Mouse (Mus musculus): ENCODE measurements around the gene Scimp. TPM values are rescaled to one million over a fixed set of nuclear protein-coding genes. Genes with fewer than 3 reads are reported as not detected.

Gene Scimp
- polyA plus RNA-seq, 1 experiment from 2014 or later, result 1.0 TPM

DNA sequence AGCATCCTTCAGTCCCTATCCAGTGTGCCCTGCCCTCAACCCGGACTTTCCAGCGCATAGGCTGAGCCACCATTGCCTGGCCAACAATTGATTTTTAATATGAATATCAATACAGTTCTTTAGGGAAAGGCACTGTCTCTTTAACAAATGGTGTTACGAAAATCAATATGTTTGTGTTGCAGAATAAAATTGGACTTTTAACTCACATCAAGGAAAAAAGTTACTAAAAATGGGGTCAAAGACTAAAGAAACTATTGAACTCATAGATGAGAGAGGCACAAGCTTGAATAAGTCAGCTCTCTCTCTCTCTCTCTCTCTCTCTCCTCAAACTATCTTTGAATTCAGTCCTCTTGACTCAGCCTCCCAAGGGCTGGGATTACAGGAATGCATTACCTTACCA is 24.6 kb upstream of the Scimp start:
- H3K4me2 ChIP-seq (ENCODE audit: low read depth, low read length), result no peak overlapping the region
- no peaks in the 10 kb centered on the region for H3K27me3 ChIP-seq (ENCODE audit: control insufficient read depth, insufficient read depth, low read depth, low read length)
- no peak overlapping the region for H3K27ac ChIP-seq (ENCODE audit: low read length)
- 70% methylated on average over 3 of the region's 3 CpGs for WGBS (ENCODE audit: insufficient replicate concordance)
- no peaks in the 10 kb centered on the region; the same call in none of the 2 replicates for H3K4me1 ChIP-seq (ENCODE audit: control insufficient read depth, low read depth, low read length)
- H3K9ac ChIP-seq (ENCODE audit: low read depth, low read length), result no peak overlapping the region
- ATAC-seq (ENCODE audit: low read depth), result no peak
- H3K36me3 ChIP-seq (ENCODE audit: control insufficient read depth, insufficient read depth), result no peaks in the 10 kb centered on the region
- H3K4me3 ChIP-seq (ENCODE audit: low read depth, low read length), result no peak overlapping the region
- H3K9me3 ChIP-seq (replicated peaks; ENCODE audit: control insufficient read depth, low read length), result no peaks in the 10 kb centered on the region

DNA sequence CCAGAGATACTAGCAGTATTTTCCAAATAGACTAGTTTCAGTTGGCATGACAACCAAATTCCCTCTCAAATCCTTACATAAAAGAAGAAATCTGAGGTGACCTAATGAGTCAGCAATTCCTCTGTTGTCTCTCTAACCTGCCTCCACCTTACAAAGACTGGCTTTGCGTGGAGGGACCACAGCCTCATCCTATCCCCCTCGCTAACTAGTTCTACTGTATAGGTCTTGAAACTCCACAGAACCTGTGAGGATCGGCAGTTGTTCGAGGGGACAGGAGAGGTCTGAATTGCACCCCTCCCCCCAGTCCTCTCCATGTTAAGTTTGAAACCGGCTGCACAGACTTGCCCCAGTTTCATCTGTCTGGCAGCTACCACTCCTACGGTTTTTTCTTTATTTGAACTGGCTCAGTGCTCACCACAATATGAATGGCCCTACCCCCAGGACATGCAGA is 23.0 kb upstream of the Scimp start:
- no peak overlapping the region for H3K27ac ChIP-seq (ENCODE audit: low read length)
- H3K9ac ChIP-seq (ENCODE audit: low read depth, low read length), result no peak overlapping the region
- 55% methylated on average over 6 of the region's 6 CpGs for WGBS (ENCODE audit: insufficient replicate concordance)
- no peaks in the 10 kb centered on the region; the same call in none of the 2 replicates for H3K4me1 ChIP-seq (ENCODE audit: control insufficient read depth, low read depth, low read length)
- H3K36me3 ChIP-seq (ENCODE audit: control insufficient read depth, insufficient read depth), result no peaks in the 10 kb centered on the region
- no peak overlapping the region for H3K4me2 ChIP-seq (ENCODE audit: low read depth, low read length)
- no peak overlapping the region for H3K4me3 ChIP-seq (ENCODE audit: low read depth, low read length)
- ATAC-seq (ENCODE audit: low read depth), result peak; percentile 43; the same call in 1 of the 2 replicates
- no peaks in the 10 kb centered on the region for H3K9me3 ChIP-seq (replicated peaks; ENCODE audit: control insufficient read depth, low read length)
- H3K27me3 ChIP-seq (ENCODE audit: control insufficient read depth, insufficient read depth, low read depth, low read length), result no peaks in the 10 kb centered on the region

DNA sequence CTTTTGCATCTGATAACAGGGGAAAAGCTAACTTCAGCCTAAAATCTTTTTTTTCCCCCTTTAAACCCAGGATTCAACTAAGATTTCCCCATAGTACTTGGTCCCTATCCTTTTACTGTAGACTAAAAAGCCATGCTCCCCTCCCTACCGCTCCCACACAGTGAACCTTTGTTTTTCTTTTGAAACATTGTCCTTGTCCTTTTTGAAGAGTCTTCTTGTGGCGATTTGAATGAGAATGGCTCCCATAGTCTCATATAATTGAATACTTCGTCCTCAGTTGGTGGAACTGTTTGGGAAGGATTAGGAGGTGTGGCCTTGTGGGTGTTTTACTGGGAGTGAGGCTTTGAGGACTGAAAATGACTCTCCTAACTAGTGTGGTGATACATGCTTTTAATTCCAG is 21.4 kb upstream of the Scimp start:
- no peaks in the 10 kb centered on the region for H3K27me3 ChIP-seq (ENCODE audit: control insufficient read depth, insufficient read depth, low read depth, low read length)
- no peak overlapping the region for H3K27ac ChIP-seq (ENCODE audit: low read length)
- H3K9me3 ChIP-seq (replicated peaks; ENCODE audit: control insufficient read depth, low read length), result no peaks in the 10 kb centered on the region
- H3K9ac ChIP-seq (ENCODE audit: low read depth, low read length), result no peak overlapping the region
- H3K4me3 ChIP-seq (ENCODE audit: low read depth, low read length), result no peak overlapping the region
- no peak for ATAC-seq (ENCODE audit: low read depth)
- no peaks in the 10 kb centered on the region for H3K36me3 ChIP-seq (ENCODE audit: control insufficient read depth, insufficient read depth)
- no peaks in the 10 kb centered on the region; the same call in none of the 2 replicates for H3K4me1 ChIP-seq (ENCODE audit: control insufficient read depth, low read depth, low read length)
- 60% methylated on average over 3 of the region's 3 CpGs for WGBS (ENCODE audit: insufficient replicate concordance)
- H3K4me2 ChIP-seq (ENCODE audit: low read depth, low read length), result no peak overlapping the region

DNA sequence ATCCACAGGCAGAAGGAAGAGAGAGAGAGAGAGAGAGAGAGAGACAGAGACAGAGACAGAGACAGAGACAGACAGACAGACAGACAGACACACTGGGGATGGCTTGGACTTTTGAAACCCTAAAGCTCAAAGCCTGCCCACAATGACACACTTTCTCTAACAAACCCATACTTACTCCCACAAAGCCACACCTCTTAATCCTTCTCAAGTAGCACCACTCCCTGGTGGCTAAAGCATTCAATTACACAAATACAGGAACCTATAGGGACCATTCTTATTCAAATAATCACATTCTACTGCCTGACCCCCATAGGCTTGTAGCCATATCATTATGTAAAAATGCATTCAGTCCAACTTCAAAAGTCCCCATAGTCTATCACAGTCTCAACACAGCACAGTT is 21.0 kb upstream of the Scimp start:
- Histone ChIP-seq H3K4me1 (ENCODE audit: control insufficient read depth, low read depth, low read length) (no peaks in the 10 kb centered on the region; the same call in none of the 2 replicates), H3K9me3 (replicated peaks; ENCODE audit: control insufficient read depth, low read length) (no peaks in the 10 kb centered on the region), H3K36me3 (ENCODE audit: control insufficient read depth, insufficient read depth) (no peaks in the 10 kb centered on the region), H3K4me3 (ENCODE audit: low read depth, low read length) (no peak overlapping the region), H3K27me3 (ENCODE audit: control insufficient read depth, insufficient read depth, low read depth, low read length) (no peaks in the 10 kb centered on the region), H3K4me2 (ENCODE audit: low read depth, low read length) (no peak overlapping the region), H3K9ac (ENCODE audit: low read depth, low read length) (no peak overlapping the region), H3K27ac (ENCODE audit: low read length) (no peak overlapping the region)
- ATAC-seq (ENCODE audit: low read depth), result no peak

DNA sequence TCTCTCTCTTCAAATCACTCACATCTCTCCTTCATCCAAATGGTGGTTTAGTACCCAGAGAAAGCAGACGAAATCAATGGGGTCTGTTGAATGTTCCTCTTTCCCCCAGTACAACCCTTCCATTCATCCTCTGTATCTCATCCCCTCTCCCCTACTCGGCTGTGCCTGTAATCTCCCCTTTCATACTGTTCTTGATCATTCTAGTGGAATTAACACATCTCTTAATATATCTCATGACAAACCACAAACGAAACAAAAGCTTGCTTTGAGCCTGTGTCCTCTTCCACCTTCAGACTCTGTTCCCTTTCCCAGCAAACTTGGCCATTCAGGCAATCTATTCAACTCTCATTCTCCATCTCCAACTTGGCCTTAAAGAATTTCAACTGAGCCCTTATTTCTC is 18.8 kb upstream of the Scimp start:
- 40% methylated on average over 3 of the region's 3 CpGs for WGBS (ENCODE audit: insufficient replicate concordance)
- Histone ChIP-seq H3K4me3 (ENCODE audit: low read depth, low read length) (no peak overlapping the region), H3K4me1 (ENCODE audit: control insufficient read depth, low read depth, low read length) (no peaks in the 10 kb centered on the region; the same call in 1 of the 2 replicates), H3K27me3 (ENCODE audit: control insufficient read depth, insufficient read depth, low read depth, low read length) (no peaks in the 10 kb centered on the region), H3K4me2 (ENCODE audit: low read depth, low read length) (no peak overlapping the region), H3K36me3 (ENCODE audit: control insufficient read depth, insufficient read depth) (no peaks in the 10 kb centered on the region), H3K9me3 (replicated peaks; ENCODE audit: control insufficient read depth, low read length) (no peaks in the 10 kb centered on the region), H3K27ac (ENCODE audit: low read length) (no peak overlapping the region), H3K9ac (ENCODE audit: low read depth, low read length) (no peak overlapping the region)
- no peak for ATAC-seq (ENCODE audit: low read depth)

DNA sequence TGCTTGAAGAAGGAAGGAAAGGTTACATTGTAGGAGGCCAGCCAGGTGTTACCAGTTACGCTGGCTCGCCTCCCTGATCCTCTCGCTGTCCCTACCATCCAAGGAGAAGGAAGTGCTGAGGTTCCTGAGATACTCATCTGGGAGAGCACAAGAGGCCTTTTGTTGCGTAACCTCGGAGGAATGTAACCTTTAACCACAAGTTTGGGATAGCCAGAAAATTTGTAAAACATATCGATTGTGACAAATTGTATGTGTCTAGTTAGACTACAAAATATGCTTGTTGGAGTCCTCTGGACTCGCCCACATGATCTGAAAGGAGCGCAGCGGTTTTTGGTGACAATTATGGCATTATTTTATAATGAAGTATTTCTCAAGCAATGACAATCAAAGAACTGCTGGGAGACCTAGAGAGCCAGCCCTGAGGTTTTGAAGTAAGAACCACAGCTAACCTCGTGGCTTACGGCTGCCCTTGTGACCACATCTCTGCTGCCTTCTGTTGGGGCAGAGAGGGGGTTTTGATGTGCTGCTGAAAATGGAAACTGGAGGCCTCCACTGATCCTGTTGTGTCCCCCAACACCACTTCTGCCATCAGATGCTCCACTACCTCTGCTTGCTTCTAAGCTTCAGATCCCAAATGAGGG is 16.7 kb upstream of the Scimp start:
- no peak overlapping the region for H3K4me3 ChIP-seq (ENCODE audit: low read depth, low read length)
- H3K36me3 ChIP-seq (ENCODE audit: control insufficient read depth, insufficient read depth), result no peaks in the 10 kb centered on the region
- no peaks in the 10 kb centered on the region for H3K4me1 ChIP-seq (ENCODE audit: control insufficient read depth, low read depth, low read length)
- ATAC-seq (ENCODE audit: low read depth), result no peak
- H3K27ac ChIP-seq (ENCODE audit: low read length), result no peak overlapping the region
- no peak overlapping the region for H3K9ac ChIP-seq (ENCODE audit: low read depth, low read length)
- no peak overlapping the region for H3K4me2 ChIP-seq (ENCODE audit: low read depth, low read length)
- H3K9me3 ChIP-seq (replicated peaks; ENCODE audit: control insufficient read depth, low read length), result no peaks in the 10 kb centered on the region
- 51% methylated on average over 11 of the region's 11 CpGs for WGBS (ENCODE audit: insufficient replicate concordance)
- no peaks in the 10 kb centered on the region for H3K27me3 ChIP-seq (ENCODE audit: control insufficient read depth, insufficient read depth, low read depth, low read length)

DNA sequence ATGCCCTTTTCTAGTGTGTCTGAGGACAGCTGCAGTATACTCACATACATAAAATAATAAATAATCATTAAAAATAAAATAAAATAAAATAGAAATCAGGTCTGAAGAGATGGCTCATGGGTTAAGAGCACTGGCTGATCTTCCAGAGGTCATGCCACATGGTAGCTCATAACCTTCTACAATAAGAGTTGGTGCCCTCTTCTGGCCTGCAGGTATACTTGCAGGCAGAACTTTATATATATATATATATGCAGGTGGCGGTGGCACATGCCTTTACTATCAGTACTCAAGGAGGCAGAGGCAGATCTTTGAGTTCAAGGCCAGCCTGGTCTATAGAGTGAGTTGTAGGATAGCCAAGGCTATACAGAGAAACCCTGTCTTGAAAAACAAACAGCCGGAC is 13.8 kb upstream of the Scimp start:
- Histone ChIP-seq H3K36me3 (ENCODE audit: control insufficient read depth, insufficient read depth) (no peaks in the 10 kb centered on the region), H3K9me3 (replicated peaks; ENCODE audit: control insufficient read depth, low read length) (no peaks in the 10 kb centered on the region), H3K4me1 (ENCODE audit: control insufficient read depth, low read depth, low read length) (no peaks in the 10 kb centered on the region), H3K27ac (ENCODE audit: low read length) (no peak overlapping the region), H3K27me3 (ENCODE audit: control insufficient read depth, insufficient read depth, low read depth, low read length) (no peaks in the 10 kb centered on the region), H3K9ac (ENCODE audit: low read depth, low read length) (no peak overlapping the region), H3K4me3 (ENCODE audit: low read depth, low read length) (no peak overlapping the region), H3K4me2 (ENCODE audit: low read depth, low read length) (no peak overlapping the region)
- WGBS (ENCODE audit: insufficient replicate concordance), result 53% methylated on average over 2 of the region's 2 CpGs
- no peak for ATAC-seq (ENCODE audit: low read depth)

DNA sequence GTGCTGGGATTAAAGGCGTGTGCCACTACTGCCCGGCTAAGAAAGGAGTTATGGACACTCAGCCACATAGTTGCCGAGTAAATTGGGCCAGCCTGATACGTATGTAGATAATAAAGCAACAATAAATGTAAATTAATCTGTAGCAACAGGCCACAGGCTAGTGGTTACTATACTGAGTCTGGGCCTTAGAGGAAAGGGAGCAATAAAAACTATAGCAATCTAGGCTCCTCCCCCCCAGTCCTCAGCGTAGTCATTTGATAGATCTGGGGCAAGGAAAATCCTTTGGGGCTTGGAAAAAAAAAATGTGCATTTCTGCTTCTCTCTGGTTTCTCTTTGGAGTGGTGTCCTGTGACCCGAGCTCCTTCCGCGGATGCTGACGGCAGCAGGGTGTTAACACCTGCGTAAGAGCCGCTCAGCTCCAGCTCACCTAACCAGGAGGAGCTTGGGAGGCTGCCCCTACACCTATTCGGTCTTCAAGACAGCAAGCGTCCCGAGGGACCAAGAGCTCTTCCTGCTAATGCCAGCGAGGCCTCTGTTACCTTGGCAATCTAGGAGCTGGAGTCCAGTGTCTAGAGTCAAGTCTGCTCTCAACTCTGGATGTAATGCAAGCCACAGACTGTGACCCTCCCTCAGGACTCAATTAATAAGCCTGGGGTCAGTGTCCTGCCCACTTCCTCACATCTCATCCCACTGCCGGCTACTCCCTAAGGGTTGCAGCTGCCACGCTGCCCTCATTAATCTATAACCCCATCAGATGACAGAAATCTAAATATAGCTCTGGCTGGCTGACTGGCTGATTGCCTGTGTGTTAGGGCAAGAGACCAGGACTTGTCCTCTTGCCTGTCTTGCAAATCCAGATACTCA is 9.6 kb upstream of the Scimp start:
- WGBS (ENCODE audit: insufficient replicate concordance), result 49% methylated on average over 17 of the region's 17 CpGs
- no peaks in the 10 kb centered on the region for H3K4me1 ChIP-seq (ENCODE audit: control insufficient read depth, low read depth, low read length)
- H3K27me3 ChIP-seq (ENCODE audit: control insufficient read depth, insufficient read depth, low read depth, low read length), result no peaks in the 10 kb centered on the region
- H3K4me2 ChIP-seq (ENCODE audit: low read depth, low read length), result peak overlapping the region; percentile 6; the same call in 1 of the 2 replicates
- H3K9me3 ChIP-seq (replicated peaks; ENCODE audit: control insufficient read depth, low read length), result no peaks in the 10 kb centered on the region
- H3K36me3 ChIP-seq (ENCODE audit: control insufficient read depth, insufficient read depth), result no peaks in the 10 kb centered on the region
- no peak overlapping the region for H3K4me3 ChIP-seq (ENCODE audit: low read depth, low read length)
- H3K27ac ChIP-seq (ENCODE audit: low read length), result no peak overlapping the region
- H3K9ac ChIP-seq (ENCODE audit: low read depth, low read length), result no peak overlapping the region
- ATAC-seq (ENCODE audit: low read depth), result peak; percentile 82

DNA sequence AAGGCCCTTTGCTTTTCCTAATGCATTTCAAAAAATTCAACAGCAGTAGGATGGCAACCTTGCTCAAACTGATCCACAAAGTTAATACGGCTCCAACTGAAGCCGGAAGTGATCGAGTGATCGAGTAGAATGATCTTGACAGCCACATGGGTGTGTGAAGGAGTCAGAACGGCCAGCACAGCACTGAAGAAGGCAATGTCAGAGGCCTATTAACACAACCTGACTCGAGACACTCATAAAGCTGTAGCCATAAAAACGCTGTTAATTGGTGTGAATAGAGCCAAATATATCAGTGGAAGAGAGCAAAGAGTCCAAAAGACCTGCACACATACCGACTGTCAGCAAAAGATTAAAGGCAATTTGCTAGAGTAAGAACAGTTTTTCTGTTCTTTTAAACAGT is 7.7 kb upstream of the Scimp start:
- Histone ChIP-seq H3K4me3 (ENCODE audit: low read depth, low read length) (no peak overlapping the region), H3K4me1 (ENCODE audit: control insufficient read depth, low read depth, low read length) (no peaks in the 10 kb centered on the region), H3K9me3 (replicated peaks; ENCODE audit: control insufficient read depth, low read length) (no peaks in the 10 kb centered on the region), H3K4me2 (ENCODE audit: low read depth, low read length) (no peak overlapping the region), H3K9ac (ENCODE audit: low read depth, low read length) (no peak overlapping the region), H3K36me3 (ENCODE audit: control insufficient read depth, insufficient read depth) (no peaks in the 10 kb centered on the region), H3K27ac (ENCODE audit: low read length) (no peak overlapping the region), H3K27me3 (ENCODE audit: control insufficient read depth, insufficient read depth, low read depth, low read length) (no peaks in the 10 kb centered on the region)
- 61% methylated on average over 8 of the region's 8 CpGs for WGBS (ENCODE audit: insufficient replicate concordance)
- ATAC-seq (ENCODE audit: low read depth), result no peak
